Mouse (Mus musculus) C2C12 (cell line): ENCODE measurements around the gene Sgcg.

Experiments used
- CTCF ChIP-seq: IDR thresholded peaks from one replicate; pipeline ENCODE4 v1.5.1; 2011; ENCODE audit not compliant: control insufficient read depth, insufficient read depth, insufficient read length
- MYOD1 ChIP-seq: IDR thresholded peaks from one replicate; pipeline ENCODE4 v1.6.1; 2011; ENCODE audit warnings: low read depth; ENCODE audit not compliant: control insufficient read depth, insufficient read length

DNA sequence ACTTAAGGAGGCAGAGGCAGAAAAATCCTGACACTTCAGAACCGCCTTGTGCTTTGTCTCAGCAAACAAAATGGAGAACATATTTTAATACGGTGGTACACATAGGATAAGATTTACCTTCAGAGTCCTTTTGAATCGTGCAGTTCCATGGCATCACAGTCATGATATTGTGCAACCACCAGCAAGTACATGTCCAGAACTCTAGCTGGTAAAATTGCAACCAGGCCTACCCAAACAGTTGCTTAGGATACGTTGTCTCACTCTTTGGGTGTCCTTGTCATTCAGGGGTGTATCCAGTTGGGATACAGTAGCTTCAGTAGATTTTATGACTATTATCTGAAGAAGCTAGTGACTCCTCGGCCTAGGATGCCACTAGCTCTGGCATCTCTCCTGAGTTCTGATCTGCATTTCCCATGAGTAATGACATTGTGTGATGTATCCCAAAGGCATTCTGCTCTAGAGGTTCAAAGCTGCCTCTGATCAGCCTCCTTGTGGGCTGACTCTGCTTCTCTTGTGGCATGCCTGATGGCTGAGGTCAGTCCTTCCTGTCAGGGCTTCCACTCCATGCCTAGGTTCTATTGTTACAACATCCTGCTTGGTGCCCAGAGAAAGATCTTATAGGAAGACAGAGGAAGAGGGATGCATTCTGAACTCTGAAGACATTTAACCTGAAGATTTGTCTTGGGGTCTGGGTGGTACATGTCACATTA lies 86.9 kb downstream of the Sgcg start:
- no peak for TF ChIP-seq CTCF
- TF ChIP-seq MYOD1, result no peak
